Mouse (Mus musculus) stomach, postnatal 0 days (tissue): ENCODE measurements around the gene Cd63. TPM values are rescaled to one million over a fixed set of nuclear protein-coding genes. Genes with fewer than 3 reads are reported as not detected.
A peak's percentile ranks its signal among the peaks of the same experiment; 100 is the strongest.

Experiments
- ATAC-seq: fragments of 200-750 bp; cut with Nextera tagmentation; 2 replicates; pipeline ENCODE4 v1.8.0; 2017; ENCODE audit not compliant: low FRiP score, low TSS enrichment
- DNase-seq: peaks from one replicate; pipeline ENCODE4 v3.0.0-alpha.2; 2016; ENCODE audit warnings: low spot score
- H3K27ac ChIP-seq: fragments of 300-500 bp; sonication (generic); replicated peaks from 2 replicates; pipeline ENCODE4 v1.5.1; 2014; ENCODE audit warnings: mild to moderate bottlenecking, control low read depth
- H3K27me3 ChIP-seq: fragments of 300-500 bp; sonication (generic); 2 replicates; pipeline ENCODE4 v1.6.1; 2014; ENCODE audit warnings: low read length; ENCODE audit not compliant: control insufficient read depth, insufficient read depth
- H3K36me3 ChIP-seq: fragments of 300-500 bp; sonication (generic); 2 replicates; pipeline ENCODE4 v1.6.1; 2014; ENCODE audit warnings: low read length, mixed read lengths; ENCODE audit not compliant: control insufficient read depth, insufficient read depth
- H3K4me1 ChIP-seq: fragments of 300-500 bp; sonication (generic); replicated peaks from 2 replicates; pipeline ENCODE4 v1.6.1; 2014; ENCODE audit warnings: antibody characterized with exemption; ENCODE audit not compliant: control insufficient read depth, insufficient read depth
- H3K4me2 ChIP-seq: fragments of 300-500 bp; sonication (generic); replicated peaks from 2 replicates; pipeline ENCODE4 v1.6.1; 2014; ENCODE audit warnings: low read depth, mild to moderate bottlenecking, control low read depth, moderate library complexity
- H3K4me3 ChIP-seq: fragments of 300-500 bp; sonication (generic); 2 replicates; pipeline ENCODE4 v1.5.1; 2014; ENCODE audit warnings: low read depth, low read length, control low read depth
- H3K9ac ChIP-seq: fragments of 300-500 bp; sonication (generic); 2 replicates; pipeline ENCODE4 v1.6.1; 2014; ENCODE audit warnings: mild to moderate bottlenecking, low read length, control low read depth, mixed read lengths
- H3K9me3 ChIP-seq: fragments of 300-500 bp; sonication (generic); 2 replicates; pipeline ENCODE4 v1.6.1; 2016; ENCODE audit warnings: low read length; ENCODE audit not compliant: control insufficient read depth
- CTCF ChIP-seq: IDR thresholded peaks from 2 replicates; pipeline ENCODE4 v1.5.1; 2016; ENCODE audit warnings: antibody characterized with exemption, low read depth, mild to moderate bottlenecking, moderate library complexity
- EP300 ChIP-seq: optimal IDR thresholded peaks from 2 replicates; pipeline ENCODE3; 2016; ENCODE audit warnings: antibody characterized with exemption
- WGBS: fragments of 180-500 bp; shearing (Covaris S2); extraction: QIAGEN DNeasy Blood & Tissue Kit; methylation state at CpG from one replicate; pipeline ENCODE4 v1.1.7; 2014; 5-methylcytosine and 5-hydroxymethylcytosine counted together
- polyA plus RNA-seq: library from polyadenylated mRNA; unstranded; fragments of >200 nt; fragmentation: Nextera tagmentation; extraction: Ambion mirVana; gene quantifications from 2 replicates; pipeline ENCODE4 v1.2.1, GENCODE M21; 2015

Cd63 gene
- polyA plus RNA-seq, 1 experiment from 2014 or later, result 773 TPM

GRCm38 (mm10) chr10:128960142-128960541 is 59.4 kb downstream of the Cd63 start:
- H3K27ac ChIP-seq, result no peak overlapping the region
- H3K4me1 ChIP-seq, result no peaks in the 10 kb centered on the region
- no peaks in the 10 kb centered on the region for H3K9me3 ChIP-seq
- H3K4me3 ChIP-seq, result no peak overlapping the region
- 80% methylated on average over 4 of the region's 4 CpGs for WGBS
- ATAC-seq (no peak), DNase-seq (no peak)
- no peaks in the 10 kb centered on the region for H3K27me3 ChIP-seq
- H3K9ac ChIP-seq, result no peak overlapping the region
- H3K4me2 ChIP-seq, result no peak overlapping the region
- H3K36me3 ChIP-seq, result no peaks in the 10 kb centered on the region
- no peak for TF ChIP-seq EP300
- no peak for TF ChIP-seq CTCF

GRCm38 (mm10) chr10:128960590-128961584 is 60.1 kb downstream of the Cd63 start, which contains the start of gene Mettl7b:
Gene Mettl7b, minus strand, starts transcription at chr10:128960988.
- no peak within 1 kb of the TSS for H3K4me3 ChIP-seq
- no peaks in the 10 kb centered on the region for H3K36me3 ChIP-seq
- ATAC-seq, result peak; percentile 73
- peak within 1 kb of the TSS; percentile 56; the same call in 1 of the 2 replicates for H3K27ac ChIP-seq
- no peak within 1 kb of the TSS for H3K4me2 ChIP-seq
- no peak within 1 kb of the TSS for H3K9ac ChIP-seq
- H3K9me3 ChIP-seq, result no peaks in the 10 kb centered on the region
- H3K4me1 ChIP-seq, result no peaks in the 10 kb centered on the region
- TF ChIP-seq EP300 (no peak), CTCF (no peak)
- DNase-seq, result peak; percentile 42
- no peaks in the 10 kb centered on the region for H3K27me3 ChIP-seq
- 64% methylated on average over 12 of the region's 12 CpGs for WGBS

Other genes starting within 250 kb of the Cd63 start
- gene Suox, start 226.9 kb upstream of the Cd63 start, polyA plus RNA-seq, result 20.3 and 21.4 TPM in 2 replicates
- 54.0 and 59.4 TPM in 2 replicates for gene Rab5b, start 204.7 kb upstream of the Cd63 start, polyA plus RNA-seq
- 1.4 and 2.0 TPM in 2 replicates for gene Pmel, start 196.8 kb upstream of the Cd63 start, polyA plus RNA-seq
- gene Cdk2, start 196.0 kb upstream of the Cd63 start, polyA plus RNA-seq, result 33.1 and 33.4 TPM in 2 replicates
- gene Dgka, start 156.1 kb upstream of the Cd63 start, polyA plus RNA-seq, result 14.6 and 15.7 TPM in 2 replicates
- 22.7 and 24.1 TPM in 2 replicates for gene Pym1, start 153.1 kb upstream of the Cd63 start, polyA plus RNA-seq
- 2.0 and 2.1 TPM in 2 replicates for gene Mmp19, start 110.1 kb upstream of the Cd63 start, polyA plus RNA-seq
- gene Dnajc14, start 96.9 kb upstream of the Cd63 start, polyA plus RNA-seq, result 29.8 and 30.5 TPM in 2 replicates
- 7.8 and 8.5 TPM in 2 replicates for gene Tmem198b, start 96.6 kb upstream of the Cd63 start, polyA plus RNA-seq
- 99.4 and 104 TPM in 2 replicates for gene Sarnp, start 83.7 kb upstream of the Cd63 start, polyA plus RNA-seq
- gene Ormdl2, start 79.3 kb upstream of the Cd63 start, polyA plus RNA-seq, result 111 and 121 TPM in 2 replicates
- gene Gdf11, start 9.3 kb upstream of the Cd63 start, polyA plus RNA-seq, result 1.5 and 1.6 TPM in 2 replicates
- gene Rdh5, start 21.9 kb downstream of the Cd63 start, polyA plus RNA-seq, result 8.1 and 9.5 TPM in 2 replicates
- gene Bloc1s1, start 23.0 kb downstream of the Cd63 start, polyA plus RNA-seq, result 194 and 198 TPM in 2 replicates
- 8.5 and 8.7 TPM in 2 replicates for gene Itga7, start 32.8 kb downstream of the Cd63 start, polyA plus RNA-seq
- gene Mettl7b, start 60.0 kb downstream of the Cd63 start, polyA plus RNA-seq, result 67.6 and 68.0 TPM in 2 replicates
- not detected in 2 replicates for gene Olfr9, start 88.4 kb downstream of the Cd63 start, polyA plus RNA-seq
- gene Olfr763, start 109.8 kb downstream of the Cd63 start, polyA plus RNA-seq, result not detected in 2 replicates
- not detected in 2 replicates for gene Olfr764-ps1, start 138.9 kb downstream of the Cd63 start, polyA plus RNA-seq
- gene Olfr765, start 149.0 kb downstream of the Cd63 start, polyA plus RNA-seq, result not detected in 2 replicates
- gene Olfr766-ps1, start 168.0 kb downstream of the Cd63 start, polyA plus RNA-seq, result not detected in 2 replicates
- gene Olfr767, start 181.9 kb downstream of the Cd63 start, polyA plus RNA-seq, result not detected in 2 replicates
- not detected in 2 replicates for gene Olfr768, start 198.4 kb downstream of the Cd63 start, polyA plus RNA-seq
- not detected in 2 replicates for gene Olfr769, start 216.9 kb downstream of the Cd63 start, polyA plus RNA-seq
- gene Olfr770, start 238.0 kb downstream of the Cd63 start, polyA plus RNA-seq, result not detected in 2 replicates